21 mouse cellular contexts compared by ENCODE assay signal in the genomic region with DNA sequence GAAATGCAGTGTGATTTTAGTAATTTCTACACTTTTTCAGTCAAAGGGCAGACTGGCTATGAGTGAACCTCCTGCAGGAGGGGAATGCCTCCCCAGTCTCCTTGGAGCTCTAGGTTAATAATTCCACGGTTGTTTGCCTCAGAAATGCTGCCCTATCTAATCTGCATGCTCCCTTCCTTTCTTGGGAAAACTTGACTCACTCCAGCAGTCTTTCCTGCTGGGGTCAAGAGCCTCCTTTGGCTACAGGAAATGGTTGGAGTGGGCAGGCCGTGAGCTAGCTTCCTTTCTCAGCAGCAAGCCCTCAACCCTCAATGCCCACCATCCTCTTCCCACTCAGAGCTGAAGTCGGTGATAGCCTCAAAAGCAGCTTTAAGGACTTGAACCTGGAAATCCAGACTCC. TPM values are rescaled to one million over a fixed set of nuclear protein-coding genes. Genes with fewer than 3 reads are reported as not detected.
DNase-seq lines count a peak whose midpoint lies in the region; ATAC-seq and TF ChIP-seq lines count a peak whose summit lies in the region.
"Had no signal": no experiment of that assay in that cellular context is flagged by ENCODE, and none has a peak within 500 bp of the region (broad histone marks: within the 10 kb centered on the region; RNA-seq: fewer than 3 reads in every experiment).

No protein-coding gene starts in this region.

- H3K27ac ChIP-seq in heart, embryonic 14.5 days (replicated peaks in 1 of 2; ENCODE audit: control insufficient read depth in 1 of 2, insufficient read depth in 1 of 2, low read depth in 2 of 2, low read length in 2 of 2): peak overlapping the region; percentile 59 to 82
- H3K27ac ChIP-seq in kidney, postnatal 0 days: peak overlapping the region; percentile 44; the same call in 1 of the 2 replicates
- no peak overlapping the region for H3K27ac ChIP-seq in kidney, adult 2 months (ENCODE audit: insufficient read depth, low read depth, low read length)
- H3K27ac ChIP-seq: embryonic facial prominence, embryonic 10.5 days; forebrain, embryonic 13.5 days; hindbrain, embryonic 13.5 days; liver, embryonic 14.5 days had no signal

- H3K27me3 ChIP-seq in heart, embryonic 14.5 days (ENCODE audit: control insufficient read depth, insufficient read depth, low read length): no peaks in the 10 kb centered on the region
- no peaks in the 10 kb centered on the region for H3K27me3 ChIP-seq in kidney, postnatal 0 days (ENCODE audit: insufficient read depth, low read length)
- H3K27me3 ChIP-seq in kidney, adult 2 months (replicated peaks; ENCODE audit: control insufficient read depth, insufficient read depth, low read length): no peaks in the 10 kb centered on the region
- no peaks in the 10 kb centered on the region for H3K27me3 ChIP-seq in megakaryocyte, embryonic 14.5 days (replicated peaks)
- H3K27me3 ChIP-seq: forebrain, embryonic 13.5 days; hindbrain, embryonic 13.5 days had no signal

- H3K9me3 ChIP-seq in heart, embryonic 14.5 days (ENCODE audit: control insufficient read depth, low read length): peaks cover 15% of the 10 kb centered on the region
- no peaks in the 10 kb centered on the region for H3K9me3 ChIP-seq in kidney, postnatal 0 days (replicated peaks; ENCODE audit: low read length)
- H3K9me3 ChIP-seq in megakaryocyte, embryonic 14.5 days: peaks cover 44% of the 10 kb centered on the region

- TF ChIP-seq CTCF in kidney, postnatal 0 days (IDR thresholded peaks at IDR 0.05; ENCODE audit: low read depth): no peak
- TF ChIP-seq CTCF in kidney, adult 2 months (conservative IDR thresholded peaks at IDR 0.05; ENCODE audit: insufficient read depth, insufficient read length, low read depth, low read length): no peak

- peak; percentile 41; the same call in 1 of the 2 replicates for ATAC-seq in heart, embryonic 14.5 days (ENCODE audit: insufficient number of reproducible peaks, insufficient read depth, low FRiP score, low read depth)
- no peak for ATAC-seq in kidney, postnatal 0 days (replicated peaks; ENCODE audit: low FRiP score, low read depth)
- ATAC-seq in megakaryocyte, adult 5-6 weeks (ENCODE audit: poor library complexity, severe bottlenecking): no peak
- ATAC-seq: forebrain, embryonic 13.5 days had no signal

- 26% methylated on average over 3 of the region's 3 CpGs for WGBS in heart, embryonic 14.5 days
- 17% methylated on average over 3 of the region's 3 CpGs for WGBS in kidney, postnatal 0 days
- WGBS in kidney, adult 2 months: 23% methylated on average over 3 of the region's 3 CpGs

- H3K36me3 ChIP-seq in heart, embryonic 14.5 days (ENCODE audit: control insufficient read depth, insufficient read depth, low read length): no peaks in the 10 kb centered on the region
- no peaks in the 10 kb centered on the region for H3K36me3 ChIP-seq in kidney, postnatal 0 days (ENCODE audit: insufficient read depth, low read length)
- H3K36me3 ChIP-seq in kidney, adult 2 months (ENCODE audit: control insufficient read depth, insufficient read depth, low read length): no peaks in the 10 kb centered on the region
- no peaks in the 10 kb centered on the region for H3K36me3 ChIP-seq in megakaryocyte, embryonic 14.5 days (replicated peaks; ENCODE audit: low read length)
- H3K36me3 ChIP-seq: embryonic facial prominence, embryonic 10.5 days; hindbrain, embryonic 13.5 days had no signal

- H3K4me2 ChIP-seq in heart, embryonic 14.5 days (ENCODE audit: low read length): no peak overlapping the region
- no peak overlapping the region for H3K4me2 ChIP-seq in kidney, postnatal 0 days (ENCODE audit: low read length)
- H3K4me2 ChIP-seq: forebrain, embryonic 13.5 days; hindbrain, embryonic 13.5 days had no signal

- DNase-seq in heart, postnatal 36 days: no peak
- DNase-seq in kidney, postnatal 0 days (ENCODE audit: low spot score): peak; percentile 35
- DNase-seq in kidney, adult 2 months: no peak
- no peak for DNase-seq in right cerebral cortex, adult 2 months (ENCODE audit: low spot score in 2 of 2)
- DNase-seq: adrenal gland, postnatal 25 days; cerebellum, adult 2 months; gastrocnemius, postnatal 25 days; thymus, adult 18-20 months had no signal

- TF ChIP-seq POLR2A in kidney, adult 2 months (IDR thresholded peaks at IDR 0.05; ENCODE audit: low read depth, low read length): no peak

- peaks cover 6% of the 10 kb centered on the region in 2 experiments; a peak in 3 of 4 replicates for H3K4me1 ChIP-seq in heart, embryonic 14.5 days (ENCODE audit: control insufficient read depth in 2 of 2, insufficient read depth in 2 of 2, low read length in 2 of 2)
- H3K4me1 ChIP-seq in kidney, postnatal 0 days (replicated peaks; ENCODE audit: insufficient read depth, low read length): peaks cover 7% of the 10 kb centered on the region; the same call in 1 of the 2 replicates
- no peaks in the 10 kb centered on the region for H3K4me1 ChIP-seq in kidney, adult 2 months (ENCODE audit: control insufficient read depth, insufficient read depth, low read length)
- peaks cover 54% of the 10 kb centered on the region for H3K4me1 ChIP-seq in megakaryocyte, embryonic 14.5 days
- H3K4me1 ChIP-seq: forebrain, embryonic 13.5 days; hindbrain, embryonic 13.5 days had no signal

- intact Hi-C loops in heart, postnatal 36 days (cut with DNase I): no loop called here

- H3K9ac ChIP-seq in heart, embryonic 14.5 days (ENCODE audit: low read length): no peak overlapping the region
- no peak overlapping the region for H3K9ac ChIP-seq in kidney, postnatal 0 days (ENCODE audit: low read depth, low read length)
- H3K9ac ChIP-seq: forebrain, embryonic 13.5 days; hindbrain, embryonic 13.5 days; liver, embryonic 14.5 days had no signal

- H3K4me3 ChIP-seq in heart, embryonic 14.5 days (ENCODE audit: control insufficient read depth in 1 of 2, insufficient read depth in 1 of 2, low read depth in 1 of 2, low read length in 2 of 2): no peak overlapping the region
- H3K4me3 ChIP-seq in kidney, postnatal 0 days (replicated peaks; ENCODE audit: low read depth, low read length): no peak overlapping the region
- H3K4me3 ChIP-seq in kidney, adult 2 months (ENCODE audit: insufficient read depth, low read depth, low read length): no peak overlapping the region
- H3K4me3 ChIP-seq in megakaryocyte, embryonic 14.5 days (replicated peaks): peak overlapping the region; percentile 64
- H3K4me3 ChIP-seq: embryonic facial prominence, embryonic 10.5 days; forebrain, embryonic 13.5 days; hindbrain, embryonic 13.5 days had no signal

RNA-seq across cellular contexts. Expression of a gene that starts 10.3 kb away (rescaled TPM):
- polyA plus RNA-seq in heart, embryonic 14.5 days (2014; fragmentation: Nextera tagmentation; extraction: Ambion mirVana): not detected in 2 replicates
- not detected for total RNA-seq in heart, postnatal 36 days (2021)
- polyA plus RNA-seq in kidney, postnatal 0 days (2015; fragmentation: Nextera tagmentation; extraction: Ambion mirVana): not detected in 2 replicates
- polyA plus RNA-seq in kidney, adult 2 months (2012; rRNA removed): not detected in 2 replicates
- not detected in 2 replicates for polyA plus RNA-seq in megakaryocyte, embryonic 14.5 days (2012; ENCODE audit: insufficient read depth, low replicate concordance)
- total RNA-seq in megakaryocyte, adult 5-6 weeks (2015): 0.14 and 0.49 TPM in 2 replicates
- total RNA-seq in megakaryocyte, adult 5-6 weeks (2017): 0.24 TPM in 1 of 2 replicates, not detected in the other
- total RNA-seq: adrenal gland, postnatal 25 days; gastrocnemius, postnatal 25 days; layer of hippocampus, postnatal 25 days; left cerebral cortex, postnatal 25 days had no signal
- polyA plus RNA-seq: C2C12; cerebellum, adult 2 months; embryonic facial prominence, embryonic 10.5 days; forebrain, embryonic 13.5 days; hindbrain, embryonic 13.5 days; intestine, embryonic 14.5 days; liver, embryonic 14.5 days; neural tube, embryonic 11.5 days had no signal

RNA-seq across cellular contexts. Expression of a gene that starts 56.7 kb away (rescaled TPM):
- 2.5 and 3.0 TPM in 2 replicates for polyA plus RNA-seq in heart, embryonic 14.5 days (2014; fragmentation: Nextera tagmentation; extraction: Ambion mirVana)
- under 1 TPM; 0.39 to 0.62 TPM for total RNA-seq in heart, postnatal 36 days (2021)
- polyA plus RNA-seq in kidney, postnatal 0 days (2015; fragmentation: Nextera tagmentation; extraction: Ambion mirVana): 10.5 and 12.5 TPM in 2 replicates
- 4.1 and 4.9 TPM in 2 replicates for polyA plus RNA-seq in kidney, adult 2 months (2012; rRNA removed)
- polyA plus RNA-seq in megakaryocyte, embryonic 14.5 days (2012; ENCODE audit: insufficient read depth, low replicate concordance): 2.0 TPM in 1 of 2 replicates, not detected in the other
- 5.2 and 11.7 TPM in 2 replicates for total RNA-seq in megakaryocyte, adult 5-6 weeks (2015)
- total RNA-seq in megakaryocyte, adult 5-6 weeks (2017): 1.8 and 3.4 TPM in 2 replicates
- total RNA-seq: megakaryocyte-erythroid progenitor cell, adult 5-6 weeks had no signal
